Mouse (Mus musculus) layer of hippocampus, postnatal 10 days (tissue): Measurements from ENCODE around the gene Snrnp70. TPM values are rescaled to one million over a fixed set of nuclear protein-coding genes. Genes with fewer than 3 reads are reported as not detected.

Experiments used
- DNase-seq, 2 experiments: peaks; one replicate each; pipeline ENCODE4 v3.0.0; 2021; ENCODE audit warnings: low spot score in 2 of 2
- total RNA-seq, 2 experiments: library from RNA; stranded (reverse); gene quantifications; 2 replicates each; pipeline ENCODE4 v1.2.3; 2021

The Snrnp70 gene
- total RNA-seq, 2 experiments from 2014 or later: 393 to 440 TPM

GRCm38 (mm10) chr7:45338161-45338911 lies 57.2 kb downstream of the Snrnp70 start:
- peak in 1 of 2 experiments; percentile 52 for DNase-seq

DNA sequence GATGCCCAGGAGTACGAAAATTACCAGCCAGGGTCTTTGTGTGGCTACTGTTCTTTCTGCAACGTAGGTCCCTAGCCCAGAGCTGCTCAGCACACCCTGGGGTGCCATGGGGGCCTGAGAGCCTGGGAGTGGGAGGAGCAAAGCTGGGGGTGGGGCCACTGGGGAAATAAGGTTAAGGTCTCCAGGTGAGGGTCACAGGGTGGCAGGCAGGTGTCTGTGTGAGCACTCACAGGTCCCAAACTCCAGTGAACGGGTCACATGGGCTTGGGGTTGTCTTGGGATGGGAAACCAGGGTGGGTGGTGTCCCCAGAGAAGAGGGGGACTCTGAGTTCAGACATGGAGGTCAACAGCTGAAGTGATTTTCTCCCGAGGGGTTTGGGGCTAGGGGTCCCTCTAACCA lies 58.1 kb downstream of the Snrnp70 start:
- no peak for DNase-seq

- no peak for DNase-seq
These were observed 59.2 kb downstream of the Snrnp70 start for GRCm38 (mm10) chr7:45336319-45336718.

DNA sequence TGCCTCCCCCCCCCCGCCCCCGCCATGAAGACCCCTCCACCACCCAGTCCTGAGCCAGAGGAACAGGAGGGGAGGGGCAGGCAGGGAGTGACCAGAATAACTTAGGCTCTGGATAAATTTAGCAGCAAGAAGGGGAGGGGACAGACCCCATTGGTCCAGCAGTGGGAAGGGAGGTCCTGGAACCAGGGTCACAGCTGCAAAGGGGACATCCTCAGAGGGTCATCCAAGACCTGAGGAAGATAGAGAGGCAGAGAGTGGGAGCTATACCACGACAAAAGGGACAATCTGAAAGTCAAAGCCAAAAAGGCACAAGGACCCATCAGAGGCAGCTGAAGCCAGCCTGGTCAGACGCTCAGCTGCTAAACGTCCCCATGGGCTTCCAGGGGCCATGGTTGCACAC lies 60.5 kb downstream of the Snrnp70 start, which contains the start of gene Hrc:
Hrc (plus strand) TSS at position 235 of the 400 bp plus-strand sequence.
- no peak for DNase-seq

DNA sequence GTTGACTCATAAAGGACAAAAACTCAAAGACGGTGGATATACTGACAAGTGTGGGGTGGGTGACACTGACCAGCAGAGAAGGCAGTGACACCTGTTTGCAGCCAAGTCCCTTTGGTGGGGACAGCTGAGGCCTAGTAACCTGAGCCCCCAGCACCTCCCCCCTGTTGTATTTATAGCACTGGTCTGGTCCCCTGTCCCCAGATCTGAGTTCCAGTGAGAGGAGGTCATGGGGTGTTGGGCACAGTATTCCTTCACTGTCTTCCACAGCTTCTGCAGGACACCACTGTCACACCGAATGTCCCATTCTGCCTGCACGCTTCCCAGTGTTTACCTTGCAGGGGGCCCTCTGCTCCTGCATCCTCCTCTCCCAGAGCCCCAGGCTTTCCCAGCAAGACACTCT lies 60.9 kb downstream of the Snrnp70 start:
- DNase-seq: no peak

- DNase-seq: peak; percentile 79 to 81
These were observed 62.0 kb downstream of the Snrnp70 start, which contains the start of gene Trpm4 for GRCm38 (mm10) chr7:45333431-45333982. Trpm4 (minus strand) TSS chr7:45333780.

- no peak for DNase-seq
These were observed 62.7 kb downstream of the Snrnp70 start for GRCm38 (mm10) chr7:45332685-45333425.

DNA sequence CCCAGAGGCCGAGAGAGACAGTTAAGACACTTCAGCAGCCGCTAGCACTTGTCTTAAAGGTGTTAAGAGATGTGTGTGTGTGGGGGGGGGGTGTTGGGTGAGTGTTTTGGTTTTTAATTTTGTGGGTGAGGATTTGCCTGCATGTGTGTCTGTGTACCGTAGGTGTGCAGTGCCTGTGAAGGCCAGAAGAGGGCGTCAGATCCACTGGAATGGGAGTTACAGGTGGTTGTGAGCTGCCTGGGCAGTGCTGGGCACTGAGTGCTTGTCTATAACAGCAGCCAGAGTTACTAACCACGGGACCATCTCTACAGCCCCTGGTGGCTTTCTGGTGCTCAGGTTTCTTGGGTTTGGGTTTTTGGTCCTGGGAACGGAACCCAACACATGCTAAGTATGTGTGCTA lies 64.0 kb downstream of the Snrnp70 start:
- no peak for DNase-seq

GRCm38 (mm10) chr7:45328841-45329475 lies 66.6 kb downstream of the Snrnp70 start:
- DNase-seq: no peak

Other genes with a start within 250 kb of the Snrnp70 start
- gene Pih1d1, start 241.4 kb downstream of the Snrnp70 start, total RNA-seq: 10 to 100 TPM; 60.7 to 63.1 TPM
- 10 to 100 TPM; 12.2 to 17.3 TPM for gene Aldh16a1, start 241.2 kb downstream of the Snrnp70 start, total RNA-seq
- gene Slc17a7, start 231.8 kb downstream of the Snrnp70 start, total RNA-seq: 1,000 to 10,000 TPM; 1,094 to 1,136 TPM
- under 1 TPM; 0.18 to 0.43 TPM for gene Gfy, start 216.2 kb downstream of the Snrnp70 start, total RNA-seq
- not detected for gene Pth2, start 214.7 kb downstream of the Snrnp70 start, total RNA-seq
- 1 to 10 TPM; 2.2 to 2.9 TPM for gene Ccdc155, start 190.8 kb downstream of the Snrnp70 start, total RNA-seq
- gene Dkkl1, start 183.6 kb downstream of the Snrnp70 start, total RNA-seq: 10 to 100 TPM in 1 of 2 experiments, 1 to 10 TPM in 1; 8.3 to 10.7 TPM
- gene Tead2, start 180.0 kb downstream of the Snrnp70 start, total RNA-seq: 10 to 100 TPM; 12.5 to 13.7 TPM
- gene Cd37, start 156.6 kb downstream of the Snrnp70 start, total RNA-seq: 1 to 10 TPM; 4.6 to 5.0 TPM
- gene Slc6a16, start 154.7 kb downstream of the Snrnp70 start, total RNA-seq: 1 to 10 TPM; 1.0 to 1.2 TPM
- not detected for gene Slc6a21, start 118.2 kb downstream of the Snrnp70 start, total RNA-seq
- 10 to 100 TPM; 19.6 to 20.9 TPM for gene Trpm4, start 62.0 kb downstream of the Snrnp70 start, total RNA-seq
- under 1 TPM; 0.85 to 0.96 TPM for gene Hrc, start 60.5 kb downstream of the Snrnp70 start, total RNA-seq
- 100 to 1,000 TPM; 124 to 128 TPM for gene Ppfia3, start 28.7 kb downstream of the Snrnp70 start, total RNA-seq
- gene Lin7b, start 25.2 kb downstream of the Snrnp70 start, total RNA-seq: 100 to 1,000 TPM; 137 to 163 TPM
- not detected for gene Kcna7, start 9.9 kb upstream of the Snrnp70 start, total RNA-seq
- under 1 TPM; 0.18 to 0.22 TPM for gene Ntf5, start 18.0 kb upstream of the Snrnp70 start, total RNA-seq
- gene Lhb, start 25.1 kb upstream of the Snrnp70 start, total RNA-seq: under 1 TPM in 1 of 2 experiments, not detected in 1; 0.75 TPM
- 10 to 100 TPM; 18.9 to 20.9 TPM for gene Gys1, start 39.1 kb upstream of the Snrnp70 start, total RNA-seq
- gene Ruvbl2, start 42.4 kb upstream of the Snrnp70 start, total RNA-seq: 10 to 100 TPM; 44.5 to 44.9 TPM
- 100 to 1,000 TPM; 429 to 433 TPM for gene Ftl1, start 64.1 kb upstream of the Snrnp70 start, total RNA-seq
- gene Bax, start 71.2 kb upstream of the Snrnp70 start, total RNA-seq: 100 to 1,000 TPM; 103 to 123 TPM
- gene Tulp2, start 86.1 kb upstream of the Snrnp70 start, total RNA-seq: under 1 TPM in 1 of 2 experiments, not detected in 1; 0.23 TPM
- gene Gm45808, start 91.1 kb upstream of the Snrnp70 start, total RNA-seq: 1 to 10 TPM; 1.2 to 1.4 TPM
- gene Dhdh, start 93.1 kb upstream of the Snrnp70 start, total RNA-seq: 1 to 10 TPM; 2.0 to 2.6 TPM
- 100 to 1,000 TPM; 107 to 117 TPM for gene Nucb1, start 114.7 kb upstream of the Snrnp70 start, total RNA-seq
- gene Ppp1r15a, start 130.5 kb upstream of the Snrnp70 start, total RNA-seq: 10 to 100 TPM; 23.6 to 29.3 TPM
- gene Plekha4, start 130.6 kb upstream of the Snrnp70 start, total RNA-seq: under 1 TPM; 0.80 to 0.94 TPM
- gene Hsd17b14, start 159.2 kb upstream of the Snrnp70 start, total RNA-seq: not detected
- 10 to 100 TPM; 20.8 to 22.9 TPM for gene Bcat2, start 174.4 kb upstream of the Snrnp70 start, total RNA-seq
- not detected for gene Fgf21, start 219.7 kb upstream of the Snrnp70 start, total RNA-seq
- gene Fut1, start 221.5 kb upstream of the Snrnp70 start, total RNA-seq: under 1 TPM; 0.20 to 0.71 TPM
- gene Izumo1, start 226.1 kb upstream of the Snrnp70 start, total RNA-seq: not detected
- 10 to 100 TPM; 13.9 to 14.5 TPM for gene Rasip1, start 231.7 kb upstream of the Snrnp70 start, total RNA-seq
- 1 to 10 TPM; 1.7 TPM for gene Mamstr, start 244.2 kb upstream of the Snrnp70 start, total RNA-seq